In the genomic region with DNA sequence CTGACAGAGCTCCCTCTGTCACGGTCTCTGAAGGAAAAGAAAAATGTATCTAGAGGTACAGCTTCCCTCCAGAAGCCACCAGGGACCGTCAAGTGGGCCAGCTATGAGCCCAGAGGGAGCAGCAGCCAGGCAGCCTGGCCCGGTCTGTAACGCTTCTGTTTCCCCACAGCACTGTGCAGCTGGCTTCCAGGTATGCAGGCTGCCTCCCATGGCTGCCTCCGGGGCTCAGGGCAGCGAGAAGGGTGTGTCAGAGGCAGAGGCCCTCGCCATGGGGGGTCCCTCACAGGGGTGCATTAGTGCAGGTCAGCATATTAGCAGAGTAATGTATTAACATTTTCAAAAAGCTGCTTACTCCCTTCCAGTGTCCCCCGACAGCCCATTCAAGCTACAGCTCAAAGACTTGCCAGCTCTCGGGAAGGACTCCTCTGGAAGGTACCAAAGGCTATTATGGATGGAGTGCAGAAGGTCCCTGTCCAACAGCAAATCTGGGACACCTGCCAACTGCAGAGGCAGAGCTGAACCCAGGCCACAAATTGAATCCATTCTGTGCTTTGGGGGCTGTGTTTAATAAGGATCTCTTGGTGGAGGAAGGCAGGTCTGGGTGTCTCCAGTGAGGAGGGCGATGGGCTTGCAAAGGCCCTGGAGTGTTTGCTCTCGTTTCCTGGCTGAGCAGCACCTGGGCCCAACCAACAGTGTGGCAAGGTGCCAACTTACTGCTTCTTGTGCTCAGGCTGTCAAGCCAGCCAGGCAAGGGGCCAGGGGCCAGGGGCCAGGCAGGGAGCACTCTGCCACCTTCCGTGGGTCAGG, we compare ENCODE assay signal across 11 mouse cellular contexts. TPM values are rescaled to one million over a fixed set of nuclear protein-coding genes. Genes with fewer than 3 reads are reported as not detected.
A peak's percentile ranks its signal among the peaks of the same experiment; 100 is the strongest.
DNase-seq lines count a peak whose midpoint lies in the region; ATAC-seq lines count a peak whose summit lies in the region.
"Had no signal": no experiment of that assay in that cellular context is flagged by ENCODE, and none has a peak within 500 bp of the region (broad histone marks: within the 10 kb centered on the region; RNA-seq: fewer than 3 reads in every experiment).

No protein-coding gene starts in this region.

- 76% methylated on average over 12 of the region's 12 CpGs for WGBS in neural tube, embryonic 13.5 days
- WGBS in stomach, embryonic 16.5 days: 73% methylated on average over 12 of the region's 12 CpGs

- ATAC-seq in cerebellum, adult (ENCODE audit: insufficient number of reproducible peaks, low FRiP score, low TSS enrichment): no peak; the same call in 1 of the 2 replicates
- no peak for ATAC-seq in neural tube, embryonic 13.5 days (ENCODE audit: low read depth)
- no peak for ATAC-seq in stomach, embryonic 16.5 days (ENCODE audit: insufficient read depth, low FRiP score)
- ATAC-seq in erythroblast, adult 5-6 weeks (replicated peaks; ENCODE audit: low FRiP score, poor library complexity, severe bottlenecking): no peak

- H3K9me3 ChIP-seq in neural tube, embryonic 13.5 days: no peaks in the 10 kb centered on the region
- H3K9me3 ChIP-seq in stomach, embryonic 16.5 days (replicated peaks; ENCODE audit: control insufficient read depth, low read length): no peaks in the 10 kb centered on the region

- H3K4me3 ChIP-seq in neural tube, embryonic 13.5 days: no peak overlapping the region
- no peak overlapping the region for H3K4me3 ChIP-seq in stomach, embryonic 16.5 days (replicated peaks; ENCODE audit: low read length)

- H3K4me2 ChIP-seq in neural tube, embryonic 13.5 days: no peak overlapping the region
- no peak overlapping the region for H3K4me2 ChIP-seq in stomach, embryonic 16.5 days (ENCODE audit: low read depth, low read length)

- H3K27me3 ChIP-seq in neural tube, embryonic 13.5 days: no peaks in the 10 kb centered on the region
- no peaks in the 10 kb centered on the region for H3K27me3 ChIP-seq in stomach, embryonic 16.5 days (ENCODE audit: control insufficient read depth, insufficient read depth, low read length)

- H3K9ac ChIP-seq in neural tube, embryonic 13.5 days: no peak overlapping the region; the same call in 1 of the 2 replicates
- H3K9ac ChIP-seq in stomach, embryonic 16.5 days (ENCODE audit: low read length): peak overlapping the region; percentile 26; the same call in 1 of the 2 replicates

- peaks cover 14% of the 10 kb centered on the region for H3K4me1 ChIP-seq in neural tube, embryonic 13.5 days (replicated peaks)
- H3K4me1 ChIP-seq in stomach, embryonic 16.5 days (ENCODE audit: control insufficient read depth, insufficient read depth, low read length): peaks cover 9% of the 10 kb centered on the region; the same call in 1 of the 2 replicates

- peak; percentile 71 for DNase-seq in cerebellum, adult 11 months
- DNase-seq in neural tube, embryonic 10.5 days (ENCODE audit: extremely low spot score, low spot score): no peak
- peak; percentile 86 to 93 for DNase-seq in kidney, postnatal 25 days
- no peak for DNase-seq in urinary bladder, adult 18-20 months (ENCODE audit: low spot score in 2 of 2)

- peak overlapping the region; percentile 34 for H3K27ac ChIP-seq in neural tube, embryonic 13.5 days (replicated peaks)
- no peak overlapping the region for H3K27ac ChIP-seq in stomach, embryonic 16.5 days (ENCODE audit: low read length)

- H3K36me3 ChIP-seq in neural tube, embryonic 13.5 days: peaks cover 65% of the 10 kb centered on the region
- no peaks in the 10 kb centered on the region; the same call in 1 of the 2 replicates for H3K36me3 ChIP-seq in stomach, embryonic 16.5 days (ENCODE audit: control insufficient read depth, insufficient read depth, low read length)

RNA-seq across cellular contexts. Expression of gene Crocc, which starts 6.6 kb away (rescaled TPM):
- 4.9 and 7.2 TPM in 2 replicates for polyA plus RNA-seq in neural tube, embryonic 13.5 days (2015; fragmentation: Nextera tagmentation; extraction: Ambion mirVana)
- 2.8 and 3.0 TPM in 2 replicates for polyA plus RNA-seq in stomach, embryonic 16.5 days (2015; fragmentation: Nextera tagmentation; extraction: Ambion mirVana)
- total RNA-seq in erythroblast, adult 5-6 weeks (2015; ENCODE audit: low replicate concordance): not detected in 2 replicates
- total RNA-seq in erythroblast, adult 5-6 weeks (2017; ENCODE audit: low replicate concordance): 0.34 and 4.9 TPM in 2 replicates

RNA-seq across cellular contexts. Expression of gene Necap2, which starts 11.2 kb away (rescaled TPM):
- 55.5 and 58.7 TPM in 2 replicates for polyA plus RNA-seq in neural tube, embryonic 13.5 days (2015; fragmentation: Nextera tagmentation; extraction: Ambion mirVana)
- 97.5 and 102 TPM in 2 replicates for polyA plus RNA-seq in stomach, embryonic 16.5 days (2015; fragmentation: Nextera tagmentation; extraction: Ambion mirVana)
- 41.0 and 58.6 TPM in 2 replicates for total RNA-seq in erythroblast, adult 5-6 weeks (2015; ENCODE audit: low replicate concordance)
- total RNA-seq in erythroblast, adult 5-6 weeks (2017; ENCODE audit: low replicate concordance): 68.0 and 75.4 TPM in 2 replicates

RNA-seq across cellular contexts. Expression of gene Spata21, which starts 21.2 kb away (rescaled TPM):
- not detected in 2 replicates for polyA plus RNA-seq in neural tube, embryonic 13.5 days (2015; fragmentation: Nextera tagmentation; extraction: Ambion mirVana)
- 0.08 TPM in 1 of 2 replicates, not detected in the other for polyA plus RNA-seq in stomach, embryonic 16.5 days (2015; fragmentation: Nextera tagmentation; extraction: Ambion mirVana)
- not detected in 2 replicates for total RNA-seq in erythroblast, adult 5-6 weeks (2015; ENCODE audit: low replicate concordance)
- not detected in 2 replicates for total RNA-seq in erythroblast, adult 5-6 weeks (2017; ENCODE audit: low replicate concordance)
- total RNA-seq: adrenal gland, postnatal 36 days; hematopoietic stem cell, adult 5-6 weeks had no signal
- polyA plus RNA-seq: neural tube, embryonic 11.5 days had no signal

RNA-seq across cellular contexts. Expression of gene Mfap2, which starts 56.7 kb away (rescaled TPM):
- polyA plus RNA-seq in neural tube, embryonic 13.5 days (2015; fragmentation: Nextera tagmentation; extraction: Ambion mirVana): 248 and 255 TPM in 2 replicates
- polyA plus RNA-seq in stomach, embryonic 16.5 days (2015; fragmentation: Nextera tagmentation; extraction: Ambion mirVana): 423 and 500 TPM in 2 replicates
- not detected in 2 replicates for total RNA-seq in erythroblast, adult 5-6 weeks (2015; ENCODE audit: low replicate concordance)
- not detected in 2 replicates for total RNA-seq in erythroblast, adult 5-6 weeks (2017; ENCODE audit: low replicate concordance)
- total RNA-seq: hematopoietic stem cell, adult 5-6 weeks had no signal

Comparison
In these comparisons a context has a peak if more than half of its experiments do, and no peak if none do; other contexts are left out.
1. DNase-seq: peak in cerebellum, adult 11 months (single experiment) and kidney, postnatal 25 days (2 of 2); none in neural tube, embryonic 10.5 days (single experiment) and urinary bladder, adult 18-20 months (0 of 2).